Mouse (Mus musculus) layer of hippocampus, adult 6 months (tissue): ENCODE measurements around the gene Gid4. TPM values are rescaled to one million over a fixed set of nuclear protein-coding genes. Genes with fewer than 3 reads are reported as not detected.

ENCODE experiments used
- long read RNA-seq, 2 experiments: library from polyadenylated mRNA; unstranded; transcript quantifications; one replicate each; pipeline ENCODE4 v2.0.0; 2019 to 2020
- polyA plus RNA-seq: library from polyadenylated mRNA; unstranded; fragments of <200 nt; fragmentation: Nextera tagmentation; gene quantifications from 2 replicates; pipeline ENCODE4 v1.2.3, GENCODE M21; 2021

The Gid4 gene
- polyA plus RNA-seq = 35.2 and 42.9 TPM in 2 replicates
- long read RNA-seq, experiment 1, full-length matches to known transcripts = 7 of 84 reads
- long read RNA-seq, experiment 1, partial matches to known transcripts = 0 of 84 reads
- long read RNA-seq, experiment 1, other reads (novel, unspliced or antisense) = 77 of 84 reads
- long read RNA-seq, experiment 2, full-length matches to known transcripts = 127 of 147 reads
- long read RNA-seq, experiment 2, partial matches to known transcripts = 17 of 147 reads
- long read RNA-seq, experiment 2, other reads (novel, unspliced or antisense) = 3 of 147 reads

DNA sequence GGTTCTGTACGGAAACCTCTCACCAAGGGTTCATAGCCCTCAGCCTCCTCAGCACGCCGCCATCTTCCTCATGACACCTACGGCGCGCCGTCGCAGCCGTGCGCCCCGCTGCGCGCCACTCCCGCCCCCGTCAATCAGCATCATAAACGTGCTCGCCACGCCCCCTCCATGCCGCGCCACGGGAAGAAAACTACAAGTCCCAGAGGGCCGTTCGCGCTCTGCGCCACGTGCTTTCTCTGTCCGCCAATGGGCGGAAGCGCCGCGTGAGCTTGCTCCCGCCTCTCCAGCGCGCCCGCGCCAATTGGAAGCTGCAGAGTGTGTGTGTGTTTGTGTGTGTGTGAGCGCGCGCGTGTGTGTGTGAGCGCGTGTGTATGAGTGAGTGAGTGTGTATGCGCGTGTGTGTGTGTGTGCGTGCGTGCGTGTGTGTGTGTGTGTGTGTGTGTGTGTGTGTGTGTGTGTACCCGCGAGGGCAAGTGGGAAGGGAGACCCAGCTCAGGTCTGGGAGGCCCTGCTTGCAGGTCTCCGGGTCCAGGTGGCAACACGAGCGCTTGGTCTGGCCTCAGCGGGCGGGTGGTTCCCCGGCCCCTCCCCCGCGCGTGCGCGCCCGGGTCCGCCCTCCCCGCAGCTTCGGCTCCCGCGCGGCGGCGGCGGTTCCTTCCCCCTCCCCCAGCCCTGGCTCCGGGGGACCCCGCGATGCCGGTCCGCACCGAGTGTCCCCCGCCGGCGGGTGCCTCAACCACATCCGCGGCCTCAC is at the start of gene Gid4:
TSS of gene Gid4 (plus strand) at position 183 of the 754 bp plus-strand sequence.

DNA sequence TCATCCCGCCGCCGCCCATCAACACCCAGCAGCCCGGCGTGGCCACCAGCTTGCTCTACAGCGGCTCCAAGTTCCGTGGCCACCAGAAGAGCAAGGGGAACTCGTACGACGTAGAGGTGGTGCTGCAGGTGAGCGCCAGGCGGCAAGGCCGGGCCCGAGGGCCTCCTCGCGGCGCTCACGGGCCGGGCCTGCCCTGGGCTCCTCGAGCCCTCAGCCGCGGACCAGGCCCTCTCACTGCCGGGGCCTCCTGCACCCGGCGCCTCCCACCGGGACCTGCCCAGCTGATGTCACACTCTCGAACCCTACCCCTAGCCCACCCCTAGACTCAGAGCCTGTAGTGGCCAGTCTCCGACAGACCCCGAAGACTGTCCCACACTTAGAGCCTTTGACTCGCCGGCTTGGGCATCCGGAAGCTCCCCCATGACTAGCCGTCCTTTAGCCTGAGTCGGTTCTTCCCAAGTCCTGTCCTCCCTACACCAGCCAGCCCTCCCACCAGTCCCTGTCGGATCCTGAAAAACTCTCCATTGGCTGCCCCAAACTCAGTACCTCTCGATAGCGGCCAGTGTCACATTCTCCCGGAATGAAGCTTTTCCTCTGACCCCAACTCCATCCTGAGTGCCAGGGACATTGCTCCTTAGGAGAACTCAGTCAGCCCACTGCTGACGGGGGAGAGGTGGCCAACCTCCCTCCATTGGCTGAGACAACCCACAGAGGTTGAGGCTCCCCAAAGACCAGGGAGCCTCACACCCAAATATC is 950 bp downstream of the Gid4 start, which contains the start of gene Atpaf2:
TSS of gene Atpaf2 (minus strand) at position 741 of the 756 bp plus-strand sequence.

DNA sequence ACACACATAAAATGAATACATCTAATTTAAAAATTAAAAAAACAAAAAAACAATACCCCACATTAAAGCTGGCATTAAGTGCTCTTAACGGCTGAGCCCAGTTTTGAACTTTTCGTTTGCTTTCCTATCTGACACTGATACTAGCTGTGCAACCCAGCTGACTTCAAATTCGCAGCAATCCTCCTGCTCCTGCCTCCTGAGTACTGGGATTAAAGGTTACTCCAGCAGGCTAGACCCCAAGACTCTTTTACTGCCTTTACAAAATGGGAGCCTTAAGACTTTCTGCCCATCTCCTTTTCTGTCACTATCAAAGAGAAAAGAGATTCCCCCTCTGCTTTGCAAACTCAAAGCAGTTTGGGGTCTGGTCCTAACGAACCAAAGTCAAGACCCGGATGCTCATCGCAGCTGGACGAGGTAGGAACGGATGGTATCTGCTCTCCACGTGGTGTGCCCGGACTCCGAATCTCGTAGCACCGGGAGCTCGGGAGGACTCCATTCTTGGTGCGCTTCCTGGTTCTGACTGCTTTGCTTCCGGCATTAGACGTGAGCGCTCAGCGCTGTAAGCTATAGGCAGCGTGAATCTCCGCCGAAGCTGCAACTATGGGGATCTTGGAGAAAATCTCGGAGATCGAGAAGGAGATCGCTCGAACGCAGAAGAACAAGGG is 37.3 kb downstream of the Gid4 start, which contains the start of gene Drg2:
TSS of gene Drg2 (plus strand) at position 512 of the 665 bp plus-strand sequence.

DNA sequence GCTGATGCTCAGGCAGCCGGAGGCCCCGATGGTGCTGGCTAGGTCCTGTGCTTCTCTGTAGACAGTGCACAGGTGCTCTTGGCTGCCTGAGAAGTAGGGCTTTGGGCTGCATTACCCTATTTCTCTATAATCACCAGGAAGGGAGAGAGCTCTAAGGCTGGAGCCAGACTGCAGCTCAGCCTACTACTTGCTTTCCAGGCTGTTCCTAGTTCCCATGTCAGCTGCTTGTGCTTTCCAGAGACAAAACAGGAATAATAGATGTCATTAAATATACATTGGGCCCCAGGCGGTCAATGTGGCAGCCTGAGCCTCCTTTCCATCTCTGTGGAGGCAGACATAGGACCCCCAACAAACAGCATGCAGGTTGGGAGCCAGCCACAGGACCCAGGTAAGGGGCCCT is 52.1 kb downstream of the Gid4 start, which contains the start of gene Myo15:
TSS of gene Myo15 (plus strand) at position 301 of the 400 bp plus-strand sequence.

Other genes starting within 250 kb of the Gid4 start
- 15.7 and 16.7 TPM in 2 replicates for gene Srebf1, start 194.6 kb upstream of the Gid4 start, polyA plus RNA-seq
- 66.6 and 71.8 TPM in 2 replicates for gene Tom1l2, start 64.2 kb upstream of the Gid4 start, polyA plus RNA-seq
- gene Drc3, start 63.8 kb upstream of the Gid4 start, polyA plus RNA-seq = 9.0 and 12.4 TPM in 2 replicates
- gene Atpaf2, start 1.3 kb downstream of the Gid4 start, polyA plus RNA-seq = 23.8 and 25.6 TPM in 2 replicates
- 54.6 and 59.3 TPM in 2 replicates for gene Drg2, start 37.4 kb downstream of the Gid4 start, polyA plus RNA-seq
- 0.04 and 0.06 TPM in 2 replicates for gene Myo15, start 52.2 kb downstream of the Gid4 start, polyA plus RNA-seq
- gene Alkbh5, start 119.2 kb downstream of the Gid4 start, polyA plus RNA-seq = 25.1 and 36.0 TPM in 2 replicates